Mouse (Mus musculus) intestine, postnatal 0 days (tissue): ENCODE data around the gene Cdan1. TPM values are rescaled to one million over a fixed set of nuclear protein-coding genes. Genes with fewer than 3 reads are reported as not detected.

Experiments used
- ATAC-seq: fragments of 200-750 bp; cut with Nextera tagmentation; 2 replicates; pipeline ENCODE4 v1.8.0; 2017; ENCODE audit warnings: mild to moderate bottlenecking, moderate TSS enrichment, moderate library complexity
- H3K27ac ChIP-seq: fragments of 300-500 bp; sonication (generic); 2 replicates; pipeline ENCODE4 v1.5.1; 2014; ENCODE audit warnings: mild to moderate bottlenecking, low read depth, low read length, moderate library complexity
- H3K27me3 ChIP-seq: fragments of 300-500 bp; sonication (generic); replicated peaks from 2 replicates; pipeline ENCODE4 v1.6.1; 2014; ENCODE audit warnings: low read length, mixed read lengths; ENCODE audit not compliant: control insufficient read depth, insufficient read depth
- H3K36me3 ChIP-seq: fragments of 300-500 bp; sonication (generic); 2 replicates; pipeline ENCODE4 v1.6.1; 2014; ENCODE audit warnings: mild to moderate bottlenecking, moderate library complexity; ENCODE audit not compliant: control insufficient read depth, insufficient read depth
- H3K4me1 ChIP-seq: fragments of 300-500 bp; sonication (generic); replicated peaks from 2 replicates; pipeline ENCODE4 v1.6.1; 2014; ENCODE audit warnings: antibody characterized with exemption, low read length, mixed read lengths; ENCODE audit not compliant: control insufficient read depth, insufficient read depth
- H3K4me2 ChIP-seq: fragments of 300-500 bp; sonication (generic); replicated peaks from 2 replicates; pipeline ENCODE4 v1.6.1; 2014; ENCODE audit warnings: low read depth, mild to moderate bottlenecking, moderate library complexity
- H3K4me3 ChIP-seq: fragments of 300-500 bp; sonication (generic); 2 replicates; pipeline ENCODE4 v1.5.1; 2014; ENCODE audit warnings: low read depth, low read length
- H3K9ac ChIP-seq: fragments of 300-500 bp; sonication (generic); 2 replicates; pipeline ENCODE4 v1.6.1; 2014; ENCODE audit warnings: mild to moderate bottlenecking, low read depth, low read length
- H3K9me3 ChIP-seq: fragments of 300-500 bp; sonication (generic); 2 replicates; pipeline ENCODE4 v1.6.1; 2016; ENCODE audit warnings: mixed run types; ENCODE audit not compliant: control insufficient read depth
- CTCF ChIP-seq: sonication (generic); IDR thresholded peaks from 2 replicates; pipeline ENCODE4 v1.5.1; 2016; ENCODE audit warnings: low read depth, mild to moderate bottlenecking, control low read depth, antibody characterized with exemption, moderate library complexity
- WGBS: fragments of 180-500 bp; shearing (Covaris S2); extraction: QIAGEN DNeasy Blood & Tissue Kit; methylation state at CpG from one replicate; pipeline ENCODE4 v1.1.7; 2014; 5-methylcytosine and 5-hydroxymethylcytosine counted together
- polyA plus RNA-seq: library from polyadenylated mRNA; unstranded; fragments of >200 nt; fragmentation: Nextera tagmentation; extraction: Ambion mirVana; gene quantifications from 2 replicates; pipeline ENCODE4 v1.2.1, GENCODE M21; 2015

Cdan1 gene
- polyA plus RNA-seq, 1 experiment from 2014 or later = 1.9 TPM

DNA sequence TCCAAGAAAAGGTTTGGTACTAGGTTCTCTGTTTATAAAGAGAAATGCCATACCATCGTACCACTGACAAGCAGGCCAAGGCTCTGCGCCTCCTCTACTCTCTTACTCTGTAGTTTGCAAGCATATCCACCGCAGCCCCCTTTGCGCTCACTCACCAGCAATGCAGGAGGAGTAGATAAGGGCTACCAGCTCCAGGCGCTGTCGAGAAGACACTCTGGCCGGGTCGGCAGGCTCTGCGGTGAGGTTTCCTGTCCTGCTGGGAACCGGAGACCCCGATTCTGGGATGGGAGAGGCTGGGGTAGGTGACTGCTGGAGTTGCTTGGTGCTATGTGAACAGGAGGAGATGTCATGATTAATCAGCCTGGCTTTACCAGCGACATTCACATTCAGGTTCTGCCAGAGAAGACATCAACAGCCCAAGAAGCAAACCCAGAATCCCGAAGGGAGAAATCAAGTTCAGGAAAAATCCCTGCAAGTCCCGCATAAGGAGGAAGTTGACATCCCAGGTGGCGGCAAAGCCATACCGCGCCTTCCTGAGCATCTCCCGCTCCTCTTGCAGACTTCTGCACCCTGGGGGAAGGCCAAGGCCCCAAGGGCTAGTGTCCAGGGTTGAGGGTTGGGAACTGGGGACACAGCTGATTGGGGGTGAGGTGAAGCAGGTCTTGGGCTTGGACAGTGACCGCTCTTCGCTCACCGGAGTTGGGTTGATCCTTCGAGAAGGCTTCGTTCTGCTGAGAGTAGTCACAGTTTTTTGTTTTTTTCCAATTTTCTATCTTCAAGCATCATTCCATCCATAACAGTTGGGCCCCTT is 119.9 kb downstream of the Cdan1 start:
- Histone ChIP-seq H3K9ac (peak overlapping the region; percentile 68), H3K9me3 (no peaks in the 10 kb centered on the region), H3K4me3 (peak overlapping the region; percentile 90), H3K4me1 (0 out of 2 replicates have a peak, but pooled peaks cover 4% of the 10 kb centered on the region), H3K36me3 (peaks cover 30% of the 10 kb centered on the region), H3K4me2 (peak overlapping the region; percentile 100), H3K27ac (no peak overlapping the region), H3K27me3 (no peaks in the 10 kb centered on the region)
- WGBS = 10% methylated on average over 23 of the region's 23 CpGs
- TF ChIP-seq CTCF = no peak
- no peak for ATAC-seq

DNA sequence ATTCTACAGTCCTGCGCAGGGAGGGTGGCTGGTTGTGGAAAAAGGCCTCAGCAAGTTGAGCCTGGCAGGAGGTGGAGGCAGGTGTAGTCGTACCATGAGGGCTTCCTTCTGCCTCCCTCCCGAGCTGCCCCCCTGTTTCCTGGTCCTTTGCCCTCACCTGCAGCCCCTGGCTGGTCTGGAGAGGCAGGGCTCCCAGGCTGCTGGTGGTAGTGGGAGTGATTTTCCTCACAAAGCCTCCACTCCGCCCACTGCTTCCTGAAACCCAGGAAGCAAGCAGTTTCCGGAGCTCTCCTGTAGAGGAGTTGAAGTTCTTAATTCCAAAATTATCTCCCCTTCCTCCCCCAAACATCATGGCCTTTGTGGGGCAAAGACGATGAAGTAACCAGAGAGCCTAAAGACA is 125.8 kb downstream of the Cdan1 start:
- no peak overlapping the region for H3K27ac ChIP-seq
- H3K4me3 ChIP-seq = no peak overlapping the region
- 72% methylated on average over 6 of the region's 6 CpGs for WGBS
- no peaks in the 10 kb centered on the region for H3K4me1 ChIP-seq
- H3K36me3 ChIP-seq = peaks cover 82% of the 10 kb centered on the region
- TF ChIP-seq CTCF = no peak
- no peaks in the 10 kb centered on the region for H3K27me3 ChIP-seq
- H3K4me2 ChIP-seq = no peak overlapping the region
- ATAC-seq = no peak
- H3K9me3 ChIP-seq = no peaks in the 10 kb centered on the region
- H3K9ac ChIP-seq = no peak overlapping the region

DNA sequence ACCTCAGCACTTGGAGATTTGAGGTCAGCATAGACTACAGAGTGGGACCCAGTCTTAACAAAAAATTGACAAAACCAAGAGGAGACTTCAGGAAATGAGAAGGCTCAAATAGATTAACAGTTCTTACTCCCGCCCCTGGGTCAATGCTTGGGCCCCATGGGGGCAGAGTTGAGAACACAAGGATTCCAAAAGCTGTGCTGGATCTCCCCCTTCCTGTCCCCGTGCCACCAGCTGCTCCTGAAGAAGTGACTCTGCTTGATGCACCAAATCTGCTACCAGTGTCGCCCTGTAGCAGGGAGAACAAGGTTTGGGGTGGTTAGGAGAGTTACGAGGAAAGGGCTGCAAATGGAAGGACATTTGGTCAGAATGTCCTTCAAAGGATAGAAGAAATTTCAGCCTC is 126.3 kb downstream of the Cdan1 start:
- Histone ChIP-seq H3K4me1 (no peaks in the 10 kb centered on the region), H3K9me3 (no peaks in the 10 kb centered on the region), H3K9ac (no peak overlapping the region), H3K27ac (no peak overlapping the region), H3K36me3 (peaks cover 88% of the 10 kb centered on the region), H3K4me2 (no peak overlapping the region), H3K27me3 (no peaks in the 10 kb centered on the region), H3K4me3 (no peak overlapping the region)
- 65% methylated on average over 4 of the region's 4 CpGs for WGBS
- ATAC-seq = no peak
- no peak for TF ChIP-seq CTCF

DNA sequence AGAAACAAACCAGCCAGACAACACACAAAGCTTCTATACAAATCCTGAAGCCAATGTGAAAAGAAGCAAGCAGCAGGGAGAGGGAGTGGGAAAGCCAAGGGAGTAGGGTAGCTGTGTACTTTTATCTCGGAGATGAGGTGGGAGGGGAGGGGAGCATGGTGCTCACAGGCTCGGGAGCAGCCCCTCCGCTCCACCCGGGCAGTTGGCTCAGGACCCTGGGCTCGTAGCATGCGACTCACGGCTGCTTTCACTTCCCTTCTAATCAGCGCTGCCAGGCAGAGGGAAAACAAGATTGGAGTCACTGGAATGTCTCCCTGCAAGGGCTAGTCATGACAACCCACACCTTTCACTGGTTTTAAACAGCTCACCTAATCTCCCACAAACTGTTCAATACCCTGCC is 127.4 kb downstream of the Cdan1 start:
- WGBS = 68% methylated on average over 8 of the region's 8 CpGs
- Histone ChIP-seq H3K4me1 (no peaks in the 10 kb centered on the region), H3K9me3 (no peaks in the 10 kb centered on the region), H3K27ac (no peak overlapping the region), H3K27me3 (no peaks in the 10 kb centered on the region), H3K4me2 (no peak overlapping the region), H3K9ac (no peak overlapping the region), H3K4me3 (no peak overlapping the region), H3K36me3 (peaks cover 93% of the 10 kb centered on the region)
- TF ChIP-seq CTCF = no peak
- ATAC-seq = no peak

DNA sequence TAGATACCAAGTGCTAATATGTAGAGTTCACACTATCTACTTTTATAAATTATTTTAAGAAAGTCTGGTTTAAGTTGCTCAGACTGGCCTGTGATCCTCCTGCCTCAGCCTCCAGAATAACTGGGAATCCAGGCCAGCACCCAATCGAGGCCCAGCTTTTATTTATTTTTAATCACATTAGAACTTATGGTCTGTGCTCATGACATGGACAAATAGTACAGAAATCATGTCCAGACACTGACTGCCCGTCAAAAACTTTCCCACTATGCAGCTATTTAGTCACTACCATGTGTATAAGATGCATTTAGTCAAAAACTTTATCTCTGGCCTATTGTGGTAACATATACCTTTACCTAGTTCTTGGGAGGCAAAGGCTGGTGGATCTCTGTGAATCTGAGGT is 128.0 kb downstream of the Cdan1 start:
- TF ChIP-seq CTCF = no peak
- 88% methylated on average over 2 of the region's 2 CpGs for WGBS
- no peaks in the 10 kb centered on the region for H3K9me3 ChIP-seq
- no peak overlapping the region for H3K4me2 ChIP-seq
- H3K27ac ChIP-seq = no peak overlapping the region
- no peak for ATAC-seq
- H3K36me3 ChIP-seq = peaks cover 93% of the 10 kb centered on the region
- no peak overlapping the region for H3K4me3 ChIP-seq
- H3K4me1 ChIP-seq = no peaks in the 10 kb centered on the region
- H3K9ac ChIP-seq = no peak overlapping the region
- no peaks in the 10 kb centered on the region for H3K27me3 ChIP-seq

DNA sequence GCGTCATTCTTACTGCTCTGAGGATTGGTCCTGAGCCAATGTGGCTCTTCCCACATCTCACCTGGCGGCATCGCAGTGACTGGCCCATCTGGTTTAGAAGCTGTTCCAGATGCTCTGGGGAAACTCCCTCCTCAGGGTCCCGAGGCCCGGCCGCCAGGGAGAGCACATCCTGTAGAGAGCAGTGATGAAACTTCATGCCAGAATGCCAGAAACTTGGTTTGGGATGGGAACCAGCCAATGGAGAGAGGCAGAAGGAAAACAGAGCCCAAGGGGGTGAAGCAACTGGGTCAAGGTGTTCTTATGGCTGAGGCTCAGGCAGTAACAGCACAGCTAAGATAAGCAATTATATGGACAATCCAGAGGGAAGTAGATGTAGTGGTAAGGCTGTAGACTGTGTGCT is 129.1 kb downstream of the Cdan1 start:
- Histone ChIP-seq H3K4me1 (no peaks in the 10 kb centered on the region), H3K36me3 (peaks cover 83% of the 10 kb centered on the region), H3K4me3 (no peak overlapping the region), H3K9me3 (no peaks in the 10 kb centered on the region), H3K9ac (no peak overlapping the region), H3K27me3 (no peaks in the 10 kb centered on the region), H3K4me2 (no peak overlapping the region), H3K27ac (no peak overlapping the region)
- no peak for TF ChIP-seq CTCF
- WGBS = 91% methylated on average over 6 of the region's 6 CpGs
- ATAC-seq = no peak
